35 mouse cellular contexts compared by ENCODE assay signal in the genomic region with DNA sequence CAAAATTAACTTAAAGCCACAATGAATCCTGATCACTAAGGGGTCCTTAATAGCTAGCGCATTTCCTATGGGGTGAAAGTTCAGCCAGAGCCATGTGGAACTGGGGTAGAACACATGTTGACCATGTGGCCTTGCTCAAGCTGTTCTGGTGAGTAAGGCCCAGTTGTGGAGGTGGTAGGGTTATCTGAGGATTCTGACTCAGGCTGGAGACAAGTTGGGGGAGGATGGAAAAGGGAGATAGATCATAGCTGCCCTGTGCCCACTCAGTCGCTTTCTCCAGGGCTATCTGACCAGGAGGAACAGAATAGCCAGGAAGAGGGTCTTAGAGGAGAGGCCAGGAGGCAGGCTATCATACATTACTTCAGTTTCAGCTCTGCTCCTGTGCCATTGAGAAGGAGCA. TPM values are rescaled to one million over a fixed set of nuclear protein-coding genes. Genes with fewer than 3 reads are reported as not detected.
DNase-seq lines count a peak whose midpoint lies in the region; ATAC-seq and TF ChIP-seq lines count a peak whose summit lies in the region.
"Had no signal": no experiment of that assay in that cellular context is flagged by ENCODE, and none has a peak within 500 bp of the region (broad histone marks: within the 10 kb centered on the region; RNA-seq: fewer than 3 reads in every experiment).

No protein-coding gene starts in this region.

- H3K4me2 ChIP-seq in CH12.LX (ENCODE audit: insufficient read depth, low read depth, poor library complexity, severe bottlenecking): no peak overlapping the region
- H3K4me2 ChIP-seq: embryonic facial prominence, embryonic 13.5 days; intestine, embryonic 15.5 days; limb, embryonic 15.5 days; neural tube, embryonic 15.5 days had no signal

- in situ Hi-C loops in CH12.LX (cut with MboI; ENCODE audit: low pct_ligation_motif_present, low pct_unique_long_range_greater_than_20kb, low sequenced_read_pairs): no loop called here

- no peak overlapping the region for H3K4me3 ChIP-seq in gastrocnemius, adult 2 months
- peak overlapping the region in 2 of 3 experiments; percentile 38 to 44 for H3K4me3 ChIP-seq in CH12.LX (replicated peaks in 1 of 3; ENCODE audit: low read depth in 2 of 3, low read length in 2 of 3, poor library complexity in 1 of 3)
- H3K4me3 ChIP-seq: embryonic facial prominence, embryonic 13.5 days; hindbrain, embryonic 10.5 days; intestine, embryonic 15.5 days; limb, embryonic 10.5 days; limb, embryonic 15.5 days; neural tube, embryonic 15.5 days had no signal

- TF ChIP-seq EP300 in CH12.LX (IDR thresholded peaks at IDR 0.05; ENCODE audit: low read length): no peak

- no peak overlapping the region for H3K9ac ChIP-seq in CH12.LX (ENCODE audit: insufficient read depth, low read depth)
- H3K9ac ChIP-seq: embryonic facial prominence, embryonic 13.5 days; intestine, embryonic 15.5 days; limb, embryonic 15.5 days; neural tube, embryonic 15.5 days had no signal

- peaks cover 54 to 77% of the 10 kb centered on the region in 2 experiments for H3K36me3 ChIP-seq in CH12.LX (replicated peaks in 1 of 2; ENCODE audit: control insufficient read depth in 1 of 2, insufficient read depth in 1 of 2, low read length in 1 of 2)

- H3K27ac ChIP-seq in gastrocnemius, adult 2 months: no peak overlapping the region
- H3K27ac ChIP-seq in CH12.LX (ENCODE audit: insufficient read depth, low read depth): no peak overlapping the region
- H3K27ac ChIP-seq: embryonic facial prominence, embryonic 13.5 days; hindbrain, embryonic 10.5 days; intestine, embryonic 15.5 days; kidney, postnatal 0 days; limb, embryonic 10.5 days; limb, embryonic 15.5 days; neural tube, embryonic 15.5 days had no signal

- peaks cover 10 to 47% of the 10 kb centered on the region in 2 experiments; a peak in 3 of 4 replicates for H3K4me1 ChIP-seq in CH12.LX (ENCODE audit: control insufficient read depth in 1 of 2, insufficient read depth in 2 of 2)
- H3K4me1 ChIP-seq: embryonic facial prominence, embryonic 13.5 days; hindbrain, embryonic 10.5 days; intestine, embryonic 15.5 days; limb, embryonic 10.5 days; limb, embryonic 15.5 days; neural tube, embryonic 15.5 days had no signal

- DNase-seq in gastrocnemius, adult 2 months: peak; percentile 12
- no peak for DNase-seq in gastrocnemius, postnatal 10 days
- peak; percentile 43 for DNase-seq in 3T3-L1 (ENCODE audit: low read depth, low spot score)
- no peak for DNase-seq in CH12.LX (ENCODE audit: extremely low read depth)
- DNase-seq in adrenal gland, postnatal 36 days: peak; percentile 46 to 57
- DNase-seq in cerebellum, adult 9-10 months: no peak
- DNase-seq: cerebellum, adult 11 months; cerebellum, adult 9-11 months; embryo, embryonic 11 days; gastrocnemius, postnatal 14 days; heart, postnatal 14 days; kidney, adult 2 months; layer of hippocampus, adult 9-11 months; lung, postnatal 4 days; midbrain, embryonic 14.5 days; retina, postnatal 1 day; right cerebral cortex, postnatal 14 days; thymus, postnatal 25 days had no signal

- TF ChIP-seq POLR2A in CH12.LX (IDR thresholded peaks at IDR 0.05; ENCODE audit: low read depth, low read length): no peak

- H3K79me2 ChIP-seq in CH12.LX (replicated peaks; ENCODE audit: control insufficient read depth, extremely low read depth, insufficient read depth, poor library complexity, severe bottlenecking): no peaks in the 10 kb centered on the region

- dilution Hi-C loops in CH12.LX (cut with MboI; ENCODE audit: extremely low pct_ligation_motif_present, extremely low pct_unique_long_range_greater_than_20kb, low sequenced_read_pairs): no loop called here

- intact Hi-C loops in gastrocnemius, adult 2 months (cut with DNase I): no loop called here

- no peak for TF ChIP-seq CTCF in gastrocnemius, adult 2 months (IDR thresholded peaks at IDR 0.05)
- TF ChIP-seq CTCF in CH12.LX (conservative IDR thresholded peaks at IDR 0.05 in 1 of 2, IDR thresholded peaks at IDR 0.05 in 1 of 2; ENCODE audit: low read depth in 2 of 2, low read length in 2 of 2): no peak

- ATAC-seq in megakaryocyte-erythroid progenitor cell, adult 5-6 weeks (replicated peaks; ENCODE audit: low FRiP score, low TSS enrichment, poor library complexity, severe bottlenecking): no peak
- ATAC-seq: forebrain, embryonic 16.5 days; hindbrain, embryonic 16.5 days; Patski had no signal

- TF ChIP-seq RAD21 in CH12.LX (IDR thresholded peaks at IDR 0.05; ENCODE audit: low read depth, low read length): no peak

- no peaks in the 10 kb centered on the region for H3K27me3 ChIP-seq in CH12.LX (replicated peaks)
- H3K27me3 ChIP-seq: embryonic facial prominence, embryonic 13.5 days; intestine, embryonic 15.5 days; limb, embryonic 15.5 days; megakaryocyte, embryonic 14.5 days; neural tube, embryonic 15.5 days; Patski had no signal

- no peaks in the 10 kb centered on the region for H3K9me3 ChIP-seq in CH12.LX (replicated peaks; ENCODE audit: low read length)
- H3K9me3 ChIP-seq: embryonic facial prominence, embryonic 13.5 days; G1E; hindbrain, embryonic 10.5 days; intestine, embryonic 15.5 days; limb, embryonic 10.5 days; limb, embryonic 15.5 days; megakaryocyte, embryonic 14.5 days; neural tube, embryonic 15.5 days had no signal

TF ChIP-seq in CH12.LX, 34 proteins besides CTCF, POLR2A, EP300 and RAD21:
- TF ChIP-seq RCOR1 (conservative IDR thresholded peaks at IDR 0.05; ENCODE audit: low read depth, low read length) (no peak), SMC3 (IDR thresholded peaks at IDR 0.05; ENCODE audit: low read depth, low read length) (no peak), TCF12 (IDR thresholded peaks at IDR 0.05; ENCODE audit: low read depth, low read length) (no peak)

RNA-seq across cellular contexts. Expression of gene Tnfrsf4, which starts 0.8 kb away (rescaled TPM):
- 1 to 10 TPM in 1 of 2 experiments, under 1 TPM in 1; 0.75 to 2.1 TPM for total RNA-seq in gastrocnemius, adult 2 months (2021)
- total RNA-seq in gastrocnemius, postnatal 10 days (2021): under 1 TPM; 0.31 to 0.93 TPM
- total RNA-seq in CH12.LX (2012; rRNA removed): 21.7 and 28.2 TPM in 2 replicates
- total RNA-seq in CH12.LX (2014; rRNA removed): 73.5 and 86.1 TPM in 2 replicates
- 63.8 and 81.1 TPM in 2 replicates for polyA plus RNA-seq in CH12.LX (2012; ENCODE audit: insufficient read length, low read depth)
- under 1 TPM; 0.43 to 0.89 TPM for total RNA-seq in adrenal gland, postnatal 36 days (2021)
- total RNA-seq in megakaryocyte-erythroid progenitor cell, adult 5-6 weeks (2014; fragmentation: Nextera tagmentation): 2.5 and 6.9 TPM in 2 replicates
- 1.8 and 5.6 TPM in 2 replicates for total RNA-seq in megakaryocyte-erythroid progenitor cell, adult 5-6 weeks (2017)
- polyA plus RNA-seq: hindbrain, embryonic 16.5 days had no signal

RNA-seq across cellular contexts. Expression of gene Tnfrsf18, which starts 11.5 kb away (rescaled TPM):
- total RNA-seq in gastrocnemius, adult 2 months (2021): not detected
- total RNA-seq in gastrocnemius, postnatal 10 days (2021): under 1 TPM in 1 of 2 experiments, not detected in 1; 0.36 TPM
- 52.1 and 76.1 TPM in 2 replicates for total RNA-seq in CH12.LX (2012; rRNA removed)
- 48.8 and 50.7 TPM in 2 replicates for total RNA-seq in CH12.LX (2014; rRNA removed)
- 38.8 and 48.4 TPM in 2 replicates for polyA plus RNA-seq in CH12.LX (2012; ENCODE audit: insufficient read length, low read depth)
- total RNA-seq in adrenal gland, postnatal 36 days (2021): under 1 TPM in 1 of 2 experiments, not detected in 1; 0.40 TPM
- total RNA-seq in megakaryocyte-erythroid progenitor cell, adult 5-6 weeks (2014; fragmentation: Nextera tagmentation): 3.7 and 7.5 TPM in 2 replicates
- 2.6 and 7.0 TPM in 2 replicates for total RNA-seq in megakaryocyte-erythroid progenitor cell, adult 5-6 weeks (2017)
- total RNA-seq: gastrocnemius, postnatal 14 days; left cerebral cortex, postnatal 10 days had no signal
- polyA plus RNA-seq: G1E had no signal

RNA-seq across cellular contexts. Expression of gene Sdf4, which starts 21.8 kb away (rescaled TPM):
- total RNA-seq in gastrocnemius, adult 2 months (2021): 10 to 100 TPM; 75.7 to 81.5 TPM
- 10 to 100 TPM; 87.9 to 96.0 TPM for total RNA-seq in gastrocnemius, postnatal 10 days (2021)
- total RNA-seq in CH12.LX (2012; rRNA removed) (193 and 211 TPM in 2 replicates), CH12.LX (2014; rRNA removed) (210 and 227 TPM in 2 replicates)
- polyA plus RNA-seq in CH12.LX (2012; ENCODE audit: insufficient read length, low read depth): 167 and 193 TPM in 2 replicates
- total RNA-seq in adrenal gland, postnatal 36 days (2021): 100 to 1,000 TPM; 266 to 276 TPM
- total RNA-seq in megakaryocyte-erythroid progenitor cell, adult 5-6 weeks (2014; fragmentation: Nextera tagmentation): 48.2 and 74.4 TPM in 2 replicates
- total RNA-seq in megakaryocyte-erythroid progenitor cell, adult 5-6 weeks (2017): 137 and 143 TPM in 2 replicates

RNA-seq across cellular contexts. Expression of gene B3galt6, which starts 22.0 kb away (rescaled TPM):
- total RNA-seq in gastrocnemius, adult 2 months (2021): 1 to 10 TPM in 1 of 2 experiments, under 1 TPM in 1; 0.92 to 2.0 TPM
- 1 to 10 TPM; 3.1 to 3.8 TPM for total RNA-seq in gastrocnemius, postnatal 10 days (2021)
- total RNA-seq in CH12.LX (2012; rRNA removed): 10.1 and 11.3 TPM in 2 replicates
- 8.6 and 9.9 TPM in 2 replicates for total RNA-seq in CH12.LX (2014; rRNA removed)
- polyA plus RNA-seq in CH12.LX (2012; ENCODE audit: insufficient read length, low read depth): 3.1 and 3.4 TPM in 2 replicates
- 1 to 10 TPM; 7.6 to 8.0 TPM for total RNA-seq in adrenal gland, postnatal 36 days (2021)
- 7.6 and 9.4 TPM in 2 replicates for total RNA-seq in megakaryocyte-erythroid progenitor cell, adult 5-6 weeks (2014; fragmentation: Nextera tagmentation)
- total RNA-seq in megakaryocyte-erythroid progenitor cell, adult 5-6 weeks (2017): 11.0 and 11.7 TPM in 2 replicates

RNA-seq across cellular contexts. Expression of gene Ttll10, which starts 44.8 kb away (rescaled TPM):
- total RNA-seq in gastrocnemius, adult 2 months (2021): not detected
- not detected for total RNA-seq in gastrocnemius, postnatal 10 days (2021)
- total RNA-seq in CH12.LX (2012; rRNA removed): 0.04 TPM in 1 of 2 replicates, not detected in the other
- total RNA-seq in CH12.LX (2014; rRNA removed): not detected in 2 replicates
- polyA plus RNA-seq in CH12.LX (2012; ENCODE audit: insufficient read length, low read depth): not detected in 2 replicates
- total RNA-seq in adrenal gland, postnatal 36 days (2021): under 1 TPM in 1 of 2 experiments, not detected in 1; 0.16 TPM
- not detected in 2 replicates for total RNA-seq in megakaryocyte-erythroid progenitor cell, adult 5-6 weeks (2014; fragmentation: Nextera tagmentation)
- not detected in 2 replicates for total RNA-seq in megakaryocyte-erythroid progenitor cell, adult 5-6 weeks (2017)
- total RNA-seq: gastrocnemius, postnatal 14 days; granulocyte monocyte progenitor cell, adult 5-6 weeks; heart, postnatal 14 days; left cerebral cortex, postnatal 10 days; monocyte, adult 5-6 weeks had no signal
- polyA plus RNA-seq: C2C12; forebrain, embryonic 16.5 days; G1E; hindbrain, embryonic 16.5 days; neural tube, embryonic 15.5 days had no signal

Comparison
In these comparisons a context has a peak if more than half of its experiments do, and no peak if none do; other contexts are left out.
1. DNase-seq: peak in gastrocnemius, adult 2 months (single experiment), 3T3-L1 (single experiment) and adrenal gland, postnatal 36 days (2 of 2); none in gastrocnemius, postnatal 10 days (single experiment), CH12.LX (single experiment) and cerebellum, adult 9-10 months (single experiment).
2. RNA of gene Tnfrsf18, which starts 11.5 kb away (total RNA-seq): 48.8 to 76.1 TPM in CH12.LX; 2.6 to 7.5 TPM in megakaryocyte-erythroid progenitor cell, adult 5-6 weeks, 0.36 TPM in gastrocnemius, postnatal 10 days, 0.40 TPM in adrenal gland, postnatal 36 days and not detected in gastrocnemius, adult 2 months; every median in the first group is over 4 times any median in the second.